Mouse (Mus musculus) spleen, postnatal 0 days (tissue): ENCODE results near the gene Olfr308. TPM values are rescaled to one million over a fixed set of nuclear protein-coding genes. Genes with fewer than 3 reads are reported as not detected.

ENCODE experiments used
- polyA plus RNA-seq: library from polyadenylated mRNA; unstranded; fragments of >200 nt; fragmentation: Nextera tagmentation; extraction: Ambion mirVana; gene quantifications from 2 replicates; pipeline ENCODE4 v1.2.1, GENCODE M21; 2015

Gene Olfr308
- not detected in 2 replicates for polyA plus RNA-seq

GRCm38 (mm10) chr7:86325530-86325929 lies at the start of gene Olfr308:
TSS of gene Olfr308 (minus strand) at chr7:86325630.

GRCm38 (mm10) chr7:86366828-86367227 lies 41.4 kb upstream of the Olfr308 start, which contains the start of gene Olfr305:
TSS of gene Olfr305 (minus strand) at chr7:86366928.

GRCm38 (mm10) chr7:86337486-86337885 lies 12.1 kb upstream of the Olfr308 start, which contains the start of gene Olfr307:
TSS of gene Olfr307 (minus strand) at chr7:86337586.

GRCm38 (mm10) chr7:86313608-86314007 lies 11.8 kb downstream of the Olfr308 start, which contains the start of gene Olfr309:
TSS of gene Olfr309 (minus strand) at chr7:86313708.

GRCm38 (mm10) chr7:86277072-86277471 lies 48.4 kb downstream of the Olfr308 start, which contains the start of gene Olfr310:
TSS of gene Olfr310 (minus strand) at chr7:86277172.

Other genes with a start within 250 kb of the Olfr308 start
- not detected in 2 replicates for gene Vmn2r75, start 153.9 kb downstream of the Olfr308 start, polyA plus RNA-seq
- not detected in 2 replicates for gene Vmn2r76, start 79.3 kb downstream of the Olfr308 start, polyA plus RNA-seq
- not detected in 2 replicates for gene Olfr310, start 48.5 kb downstream of the Olfr308 start, polyA plus RNA-seq
- not detected in 2 replicates for gene Olfr309, start 11.9 kb downstream of the Olfr308 start, polyA plus RNA-seq
- gene Olfr307, start 12.0 kb upstream of the Olfr308 start, polyA plus RNA-seq: not detected in 2 replicates
- gene Olfr305, start 41.3 kb upstream of the Olfr308 start, polyA plus RNA-seq: not detected in 2 replicates
- gene Olfr304, start 61.0 kb upstream of the Olfr308 start, polyA plus RNA-seq: not detected in 2 replicates
- not detected in 2 replicates for gene Olfr303, start 72.2 kb upstream of the Olfr308 start, polyA plus RNA-seq
- gene Olfr301, start 78.2 kb upstream of the Olfr308 start, polyA plus RNA-seq: not detected in 2 replicates
- gene Olfr299, start 134.3 kb upstream of the Olfr308 start, polyA plus RNA-seq: not detected in 2 replicates
- not detected in 2 replicates for gene Olfr298, start 166.9 kb upstream of the Olfr308 start, polyA plus RNA-seq
- gene Olfr297, start 194.3 kb upstream of the Olfr308 start, polyA plus RNA-seq: not detected in 2 replicates